Mouse (Mus musculus) neural tube, embryonic 11.5 days (tissue): ENCODE results near the gene Patj. TPM values are rescaled to one million over a fixed set of nuclear protein-coding genes. Genes with fewer than 3 reads are reported as not detected.

Experiments
- ATAC-seq: fragments of 200-750 bp; cut with Nextera tagmentation; 2 replicates; pipeline ENCODE4 v1.8.0; 2017; ENCODE audit warnings: moderate number of reproducible peaks, mild to moderate bottlenecking, moderate TSS enrichment, moderate library complexity; ENCODE audit not compliant: insufficient read depth, low FRiP score, low TSS enrichment
- DNase-seq: peaks from one replicate; pipeline ENCODE4 v3.0.0-alpha.2; 2015; ENCODE audit warnings: low spot score
- H3K27ac ChIP-seq: fragments of 300-500 bp; sonication (generic); 2 replicates; pipeline ENCODE4 v1.5.1; 2014; ENCODE audit warnings: low read depth, mild to moderate bottlenecking, low read length
- H3K27me3 ChIP-seq: fragments of 300-500 bp; sonication (generic); 2 replicates; pipeline ENCODE4 v1.6.1; 2014; ENCODE audit warnings: mild to moderate bottlenecking, low read length, mixed read lengths; ENCODE audit not compliant: control insufficient read depth, insufficient read depth
- H3K36me3 ChIP-seq: fragments of 300-500 bp; sonication (generic); 2 replicates; pipeline ENCODE4 v1.6.1; 2014; ENCODE audit warnings: mild to moderate bottlenecking, low read length, moderate library complexity, mixed read lengths; ENCODE audit not compliant: control insufficient read depth, insufficient read depth
- H3K4me1 ChIP-seq: fragments of 300-500 bp; sonication (generic); 2 replicates; pipeline ENCODE4 v1.6.1; 2014; ENCODE audit warnings: low read length, mixed read lengths; ENCODE audit not compliant: control insufficient read depth, insufficient read depth
- H3K4me2 ChIP-seq: fragments of 300-500 bp; sonication (generic); 2 replicates; pipeline ENCODE4 v1.6.1; 2014; ENCODE audit warnings: low read depth, mild to moderate bottlenecking, moderate library complexity
- H3K4me3 ChIP-seq: fragments of 300-500 bp; sonication (generic); 2 replicates; pipeline ENCODE4 v1.5.1; 2014; ENCODE audit warnings: low read depth, low read length
- H3K9ac ChIP-seq: fragments of 300-500 bp; sonication (generic); 2 replicates; pipeline ENCODE4 v1.6.1; 2014; ENCODE audit warnings: mild to moderate bottlenecking, low read length
- H3K9me3 ChIP-seq: fragments of 300-500 bp; sonication (generic); 2 replicates; pipeline ENCODE4 v1.6.1; 2016; ENCODE audit warnings: low read length; ENCODE audit not compliant: control insufficient read depth
- WGBS: fragments of 180-500 bp; shearing (Covaris S2); extraction: QIAGEN DNeasy Blood & Tissue Kit; methylation state at CpG from one replicate; pipeline ENCODE4 v1.1.7; 2014; 5-methylcytosine and 5-hydroxymethylcytosine counted together
- polyA plus RNA-seq: library from polyadenylated mRNA; unstranded; fragments of >200 nt; fragmentation: Nextera tagmentation; extraction: Ambion mirVana; gene quantifications from 2 replicates; pipeline ENCODE4 v1.2.1, GENCODE M21; 2014

Gene Patj
- polyA plus RNA-seq, 1 experiment from 2014 or later, result 7.2 TPM

DNA sequence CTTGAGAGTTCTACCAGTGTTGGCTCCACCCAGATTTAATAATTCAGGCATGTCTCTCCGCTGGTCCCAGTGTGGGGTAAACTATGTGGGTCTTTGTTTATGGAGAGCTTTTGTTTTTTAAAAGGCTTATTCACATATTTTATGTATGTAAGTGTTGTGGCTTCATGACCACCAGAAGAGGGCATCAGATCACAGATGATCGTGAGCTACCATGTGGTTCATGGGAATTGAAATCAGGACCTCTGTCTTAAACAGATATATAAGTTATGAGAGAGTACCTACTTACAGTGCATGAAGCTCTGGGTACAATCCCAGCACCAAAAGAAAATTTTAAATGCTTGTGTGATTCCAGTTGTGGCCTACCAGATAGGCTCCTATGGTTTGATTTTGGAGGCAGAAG lies 344.2 kb downstream of the Patj start:
- 49% methylated on average over 2 of the region's 2 CpGs for WGBS
- H3K4me3 ChIP-seq, result no peak overlapping the region
- peak; percentile 36 for DNase-seq

GRCm38 (mm10) chr4:98743209-98743905 lies 347.8 kb downstream of the Patj start:
- Histone ChIP-seq H3K4me2 (no peak overlapping the region), H3K9me3 (no peaks in the 10 kb centered on the region), H3K4me3 (no peak overlapping the region), H3K4me1 (no peaks in the 10 kb centered on the region), H3K9ac (no peak overlapping the region), H3K27ac (no peak overlapping the region), H3K27me3 (no peaks in the 10 kb centered on the region), H3K36me3 (no peaks in the 10 kb centered on the region)
- no peak for DNase-seq
- 70% methylated on average over 3 of the region's 3 CpGs for WGBS
- ATAC-seq, result no peak

More for the DNA sequence above, 344.2 kb downstream of the Patj start:
- no peak overlapping the region for H3K27ac ChIP-seq
- no peak overlapping the region for H3K4me2 ChIP-seq
- no peak overlapping the region for H3K9ac ChIP-seq
- no peaks in the 10 kb centered on the region for H3K27me3 ChIP-seq
- no peak for ATAC-seq
- H3K36me3 ChIP-seq, result no peaks in the 10 kb centered on the region
- no peaks in the 10 kb centered on the region for H3K9me3 ChIP-seq
- H3K4me1 ChIP-seq, result no peaks in the 10 kb centered on the region

GRCm38 (mm10) chr4:98743906-98744210 lies 348.3 kb downstream of the Patj start:
- no peaks in the 10 kb centered on the region for H3K36me3 ChIP-seq
- 25% methylated on average over 7 of the region's 7 CpGs for WGBS
- H3K9me3 ChIP-seq, result no peaks in the 10 kb centered on the region
- H3K4me3 ChIP-seq, result no peak overlapping the region
- no peak overlapping the region for H3K27ac ChIP-seq
- no peaks in the 10 kb centered on the region for H3K4me1 ChIP-seq
- no peaks in the 10 kb centered on the region for H3K27me3 ChIP-seq
- no peak overlapping the region for H3K9ac ChIP-seq
- DNase-seq (peak; percentile 46), ATAC-seq (no peak)
- H3K4me2 ChIP-seq, result no peak overlapping the region

DNA sequence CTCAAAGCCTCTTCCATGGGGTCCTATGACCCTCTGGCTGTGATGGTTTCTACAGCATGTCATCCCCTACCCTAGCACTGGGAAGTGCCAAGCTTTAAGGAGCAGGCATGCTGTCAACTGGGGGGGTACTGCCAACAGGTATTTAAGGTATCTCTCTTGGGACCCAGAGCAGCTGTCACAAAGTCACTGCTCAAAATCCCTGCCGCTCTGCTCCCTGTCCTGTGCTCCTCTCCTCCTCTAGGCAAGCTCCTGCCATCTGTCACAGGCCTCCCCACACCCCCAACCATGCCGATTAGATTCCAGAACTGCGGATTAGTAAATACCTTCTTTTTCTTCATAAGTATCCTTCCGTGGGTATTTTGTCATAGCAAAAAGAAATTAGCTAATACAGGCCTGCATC lies 358.9 kb downstream of the Patj start:
- Histone ChIP-seq H3K4me1 (peaks cover 3% of the 10 kb centered on the region; the same call in 1 of the 2 replicates), H3K36me3 (no peaks in the 10 kb centered on the region), H3K9me3 (no peaks in the 10 kb centered on the region), H3K4me2 (no peak overlapping the region), H3K9ac (no peak overlapping the region), H3K4me3 (no peak overlapping the region), H3K27me3 (no peaks in the 10 kb centered on the region), H3K27ac (no peak overlapping the region)
- no peak for ATAC-seq
- DNase-seq, result no peak
- WGBS, result 86% methylated on average over 4 of the region's 4 CpGs

GRCm38 (mm10) chr4:98756141-98756540 lies 360.6 kb downstream of the Patj start:
- Histone ChIP-seq H3K27me3 (no peaks in the 10 kb centered on the region), H3K9me3 (no peaks in the 10 kb centered on the region), H3K4me2 (no peak overlapping the region), H3K36me3 (no peaks in the 10 kb centered on the region), H3K27ac (no peak overlapping the region), H3K4me1 (peaks cover 3% of the 10 kb centered on the region; the same call in 1 of the 2 replicates), H3K4me3 (no peak overlapping the region), H3K9ac (no peak overlapping the region)
- ATAC-seq, result no peak
- no peak for DNase-seq
- 52% methylated on average over 11 of the region's 11 CpGs for WGBS

DNA sequence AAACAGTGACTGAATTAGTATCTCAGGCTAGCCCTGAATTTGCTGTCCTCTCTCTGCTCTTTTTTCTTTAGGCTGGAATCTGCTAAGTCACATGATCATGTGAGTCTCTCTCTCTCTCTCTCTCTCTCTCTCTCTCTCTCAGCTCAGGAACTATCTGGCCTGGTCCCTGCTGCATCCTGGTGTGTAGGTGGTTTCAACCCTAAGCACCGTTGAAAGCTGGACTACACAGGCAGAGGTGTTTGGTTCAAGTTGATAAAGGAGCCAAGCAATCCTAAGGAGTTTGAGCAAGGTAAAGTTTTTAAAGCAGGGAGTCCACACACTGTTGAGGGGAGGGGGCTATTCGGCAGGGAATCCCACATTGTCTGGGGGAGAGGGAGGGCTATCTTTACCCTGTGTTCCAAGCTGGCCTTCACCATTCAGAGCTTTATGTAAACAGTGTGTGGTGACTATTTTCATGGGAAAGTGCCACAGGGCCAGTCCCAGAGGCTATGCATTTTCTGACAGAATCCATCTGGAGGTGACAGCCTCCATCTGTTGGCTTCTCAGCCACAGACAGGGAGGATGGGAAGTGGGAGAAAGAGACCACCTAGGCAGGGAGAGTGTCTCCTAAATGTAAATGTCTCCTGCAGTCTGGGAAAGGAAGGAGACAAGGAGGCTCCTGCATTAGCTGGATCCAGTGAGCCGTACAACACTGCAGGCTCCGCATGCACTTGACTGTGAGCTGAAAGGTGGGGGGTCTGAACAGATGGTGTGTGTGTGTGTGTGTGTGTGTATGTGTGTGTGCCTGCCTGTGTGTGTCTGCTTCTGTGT lies 362.6 kb downstream of the Patj start:
- ATAC-seq, result peak; percentile 41; the same call in 1 of the 2 replicates
- DNase-seq, result no peak
- whole genome bisulfite sequencing, result 58% methylated on average over 4 of the region's 4 CpGs

DNA sequence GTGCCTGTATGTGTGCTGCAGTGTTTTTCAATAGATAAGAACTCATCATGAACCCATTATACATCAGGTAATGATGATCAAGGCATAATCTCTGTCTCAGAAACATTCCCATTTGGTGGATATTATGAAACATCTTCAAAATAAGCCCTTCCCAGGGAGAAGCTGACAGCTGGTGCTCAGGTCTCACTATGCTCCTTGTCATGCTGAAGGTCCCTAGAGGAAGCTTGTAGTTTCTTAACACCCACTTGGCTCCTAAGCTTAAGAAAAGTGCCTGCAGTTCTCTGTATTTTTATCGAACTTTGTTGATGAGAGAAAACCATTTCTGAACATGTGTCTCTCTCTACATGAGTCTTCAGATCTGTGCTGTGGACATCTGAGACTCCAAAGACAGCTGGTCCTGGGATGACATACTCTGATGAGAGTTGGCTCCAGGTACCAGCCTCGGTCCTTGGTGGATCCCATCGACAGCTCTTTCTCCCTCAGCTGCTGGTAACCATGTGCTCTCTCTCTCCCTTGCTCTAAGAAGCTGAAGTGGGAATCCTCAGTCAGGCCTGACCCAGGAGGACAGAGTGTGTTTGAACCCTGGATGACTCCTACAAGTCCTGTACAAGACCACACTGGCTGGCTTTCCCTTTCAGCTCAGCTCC lies 363.4 kb downstream of the Patj start:
- peaks cover 3% of the 10 kb centered on the region; the same call in 1 of the 2 replicates for H3K4me1 ChIP-seq
- H3K27me3 ChIP-seq, result no peaks in the 10 kb centered on the region
- WGBS, result 85% methylated on average over 3 of the region's 3 CpGs
- H3K9me3 ChIP-seq, result no peaks in the 10 kb centered on the region
- ATAC-seq (no peak), DNase-seq (no peak)
- H3K27ac ChIP-seq, result no peak overlapping the region
- no peak overlapping the region for H3K4me3 ChIP-seq
- H3K9ac ChIP-seq, result no peak overlapping the region
- no peaks in the 10 kb centered on the region for H3K36me3 ChIP-seq
- no peak overlapping the region for H3K4me2 ChIP-seq

More for the DNA sequence above, 362.6 kb downstream of the Patj start:
- Histone ChIP-seq H3K27me3 (no peaks in the 10 kb centered on the region), H3K4me2 (no peak overlapping the region), H3K4me1 (peaks cover 3% of the 10 kb centered on the region; the same call in 1 of the 2 replicates), H3K36me3 (no peaks in the 10 kb centered on the region), H3K9ac (no peak overlapping the region), H3K27ac (no peak overlapping the region), H3K9me3 (no peaks in the 10 kb centered on the region), H3K4me3 (no peak overlapping the region)

GRCm38 (mm10) chr4:98767134-98768133 lies 371.8 kb downstream of the Patj start:
- H3K9ac ChIP-seq, result no peak overlapping the region
- WGBS, result 74% methylated on average over 14 of the region's 14 CpGs
- DNase-seq (no peak), ATAC-seq (no peak)
- H3K4me3 ChIP-seq, result no peak overlapping the region
- no peaks in the 10 kb centered on the region for H3K36me3 ChIP-seq
- H3K27me3 ChIP-seq, result no peaks in the 10 kb centered on the region
- no peak overlapping the region for H3K4me2 ChIP-seq
- no peaks in the 10 kb centered on the region for H3K9me3 ChIP-seq
- no peak overlapping the region for H3K27ac ChIP-seq
- no peaks in the 10 kb centered on the region for H3K4me1 ChIP-seq
